Mouse (Mus musculus) neutrophil, adult 5-6 weeks (primary cell): ENCODE measurements around the gene 4933415A04Rik. TPM values are rescaled to one million over a fixed set of nuclear protein-coding genes. Genes with fewer than 3 reads are reported as not detected.

ENCODE experiments used
- ATAC-seq: fragments of 151-379, 151-347 bp; 2 replicates; pipeline ENCODE4 v1.8.0; 2017; ENCODE audit warnings: mild to moderate bottlenecking, moderate TSS enrichment; ENCODE audit not compliant: insufficient number of reproducible peaks, poor library complexity, low FRiP score, severe bottlenecking; ENCODE audit errors: extremely low read depth
- total RNA-seq: library from RNA; stranded (forward); fragments of 200-1000 nt; gene quantifications from 2 replicates; pipeline ENCODE4 v1.2.3, GENCODE M21; 2017

Gene 4933415A04Rik
- total RNA-seq, 1 experiment from 2014 or later, result 0.35 TPM

- peak; percentile 74 for ATAC-seq
Measured at GRCm38 (mm10) chr11:43568263-43568662, 18.6 kb upstream of the 4933415A04Rik start.

GRCm38 (mm10) chr11:43569188-43569587 is 17.7 kb upstream of the 4933415A04Rik start:
- no peak for ATAC-seq

GRCm38 (mm10) chr11:43569595-43569994 is 17.2 kb upstream of the 4933415A04Rik start:
- no peak for ATAC-seq

GRCm38 (mm10) chr11:43575061-43575375 is 11.8 kb upstream of the 4933415A04Rik start:
- no peak for ATAC-seq

- no peak for ATAC-seq
Measured at GRCm38 (mm10) chr11:43575376-43576151, 11.3 kb upstream of the 4933415A04Rik start.

- no peak for ATAC-seq
Measured at GRCm38 (mm10) chr11:43577713-43578478, 8.9 kb upstream of the 4933415A04Rik start.

- ATAC-seq, result no peak
Measured at GRCm38 (mm10) chr11:43585211-43586005, 1.4 kb upstream of the 4933415A04Rik start.

GRCm38 (mm10) chr11:43589530-43590072 is 2.8 kb downstream of the 4933415A04Rik start:
- no peak for ATAC-seq

- ATAC-seq, result no peak
Measured at GRCm38 (mm10) chr11:43601440-43601839, 14.6 kb downstream of the 4933415A04Rik start, which contains the start of gene Fabp6. Gene Fabp6 (minus strand): TSS chr11:43601540.

GRCm38 (mm10) chr11:43604207-43604606 is 17.4 kb downstream of the 4933415A04Rik start:
- no peak for ATAC-seq

GRCm38 (mm10) chr11:43604891-43605290 is 18.1 kb downstream of the 4933415A04Rik start:
- no peak for ATAC-seq

GRCm38 (mm10) chr11:43605859-43606258 is 19.0 kb downstream of the 4933415A04Rik start:
- ATAC-seq, result no peak

GRCm38 (mm10) chr11:43608440-43608839 is 21.6 kb downstream of the 4933415A04Rik start:
- no peak for ATAC-seq

GRCm38 (mm10) chr11:43610006-43610661 is 23.3 kb downstream of the 4933415A04Rik start:
- ATAC-seq, result no peak

- ATAC-seq, result no peak
Measured at GRCm38 (mm10) chr11:43610662-43611033, 23.8 kb downstream of the 4933415A04Rik start.

- ATAC-seq, result 0 out of 2 replicates have a peak, but pooled peaks have one; percentile 48
Measured at GRCm38 (mm10) chr11:43612834-43613488, 26.1 kb downstream of the 4933415A04Rik start.

- ATAC-seq, result no peak
Measured at GRCm38 (mm10) chr11:43617924-43618323, 31.1 kb downstream of the 4933415A04Rik start.

GRCm38 (mm10) chr11:43618403-43618802 is 31.6 kb downstream of the 4933415A04Rik start:
- no peak for ATAC-seq
